Mouse (Mus musculus) hematopoietic stem cell, adult 5-6 weeks (primary cell): ENCODE data around the gene Ndufaf1. TPM values are rescaled to one million over a fixed set of nuclear protein-coding genes. Genes with fewer than 3 reads are reported as not detected.
"Not testable (repeated sequence)": the region's sequence is repeated elsewhere in the genome, so short reads cannot be mapped to it uniquely, and the experiment has no call there.

Experiments
- ATAC-seq, 2 experiments: fragments of 125-278 bp in 1 of 2; replicated peaks in 1 of 2; 2 replicates each; pipeline ENCODE4 v1.8.0; 2016 to 2017; ENCODE audit warnings: inconsistent platforms in 2 of 2, mild to moderate bottlenecking in 2 of 2, moderate number of reproducible peaks in 2 of 2, low read depth in 1 of 2, moderate TSS enrichment in 1 of 2; ENCODE audit not compliant: low FRiP score in 2 of 2, poor library complexity in 2 of 2, severe bottlenecking in 2 of 2, insufficient read depth in 1 of 2, low TSS enrichment in 1 of 2
- total RNA-seq: library from RNA; stranded (forward); fragments of 172-1452, 232-1000 nt; gene quantifications from 2 replicates; pipeline ENCODE4 v1.2.3, GENCODE M21; 2017

The Ndufaf1 gene
- 22.4 and 27.0 TPM in 2 replicates for total RNA-seq

DNA sequence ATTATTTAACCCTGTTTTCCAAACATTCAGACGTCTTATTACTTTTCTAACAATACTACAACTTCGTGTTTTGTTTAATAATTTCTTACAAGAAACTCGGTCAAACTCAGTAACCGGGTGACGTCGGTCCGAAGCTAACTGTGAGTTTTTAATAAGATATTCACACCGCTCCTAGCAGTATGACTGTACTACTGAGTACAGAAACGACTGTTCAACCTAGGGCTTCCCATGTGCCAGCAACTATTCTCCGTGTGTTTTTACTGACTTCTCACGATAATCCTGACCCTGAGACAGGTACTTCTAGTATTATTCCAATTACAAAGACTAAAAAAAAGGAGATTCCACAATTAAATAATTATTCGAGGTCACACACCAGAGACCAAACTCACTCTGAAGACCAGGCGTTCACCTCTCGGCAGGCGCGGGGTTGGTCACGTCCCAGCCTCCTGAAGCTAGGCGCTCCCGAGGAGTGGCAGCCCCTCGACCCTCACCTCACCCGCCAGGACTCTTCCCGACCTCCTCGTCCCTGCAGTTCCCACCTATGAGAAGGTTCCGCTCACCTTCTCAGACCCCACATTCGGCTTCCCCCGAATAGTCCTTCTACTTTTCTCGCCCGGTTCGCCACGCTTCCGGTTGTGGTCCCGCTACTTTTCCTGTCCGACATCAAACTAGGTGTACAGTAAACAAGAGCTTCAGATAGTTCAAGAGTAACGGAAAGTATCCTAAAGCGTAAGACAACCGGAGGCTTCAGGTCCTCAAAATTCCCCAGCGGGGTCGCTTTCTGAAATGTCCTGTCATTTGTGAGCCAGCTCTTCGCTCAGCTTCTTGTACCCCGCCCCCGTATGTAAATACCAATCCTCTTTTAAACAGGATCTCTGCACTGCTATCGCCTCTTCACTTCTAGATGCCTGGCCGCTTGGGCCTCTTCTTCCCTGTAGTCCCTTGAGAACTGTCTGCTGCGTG lies at the start of gene Ndufaf1:
TSS of gene Ndufaf1 (minus strand) at position 608 of the 963 bp plus-strand sequence.
- peak; percentile 69 to 84 for ATAC-seq

GRCm38 (mm10) chr2:119710011-119710410 lies 47.4 kb upstream of the Ndufaf1 start:
- ATAC-seq: no peak

DNA sequence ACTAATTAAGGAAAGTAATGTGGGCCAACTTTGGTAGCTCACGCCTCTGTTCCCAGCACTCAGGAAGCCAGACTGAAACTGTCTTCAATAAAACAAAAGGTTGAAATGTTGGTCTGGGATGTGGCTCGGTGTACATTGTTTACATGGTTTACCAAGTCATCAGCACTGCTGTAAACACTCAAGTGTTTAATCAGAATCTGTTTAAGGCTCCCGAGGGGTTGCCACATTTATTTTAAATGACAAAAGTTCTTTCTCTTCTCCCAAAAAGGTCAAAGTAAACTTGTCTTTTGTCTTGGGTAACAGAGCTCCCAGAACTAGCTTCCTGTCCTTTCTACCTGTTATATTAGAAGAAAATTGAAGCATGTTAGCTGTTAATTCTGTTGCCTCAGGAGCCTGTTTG lies 45.0 kb upstream of the Ndufaf1 start:
- ATAC-seq: no peak

DNA sequence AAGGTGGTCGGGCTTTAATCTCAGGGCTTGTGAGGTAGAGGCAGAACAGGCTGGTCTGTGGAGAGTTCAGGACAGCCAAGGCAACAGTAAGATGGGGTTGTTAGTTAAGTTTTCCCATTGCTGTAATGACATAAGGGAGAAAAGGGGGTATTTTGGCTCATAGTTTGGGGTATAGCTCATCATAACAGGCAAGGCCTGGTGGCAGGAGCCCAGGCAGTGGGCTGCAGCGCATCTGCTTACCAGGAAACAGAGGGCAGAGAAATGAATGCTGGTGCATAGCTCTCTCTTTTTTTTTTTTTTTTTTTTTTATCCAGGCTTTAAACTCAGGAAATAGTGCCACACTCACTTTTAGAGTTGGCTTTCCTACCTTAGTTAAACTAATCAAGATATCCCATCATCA lies 40.5 kb upstream of the Ndufaf1 start:
- ATAC-seq: no peak

DNA sequence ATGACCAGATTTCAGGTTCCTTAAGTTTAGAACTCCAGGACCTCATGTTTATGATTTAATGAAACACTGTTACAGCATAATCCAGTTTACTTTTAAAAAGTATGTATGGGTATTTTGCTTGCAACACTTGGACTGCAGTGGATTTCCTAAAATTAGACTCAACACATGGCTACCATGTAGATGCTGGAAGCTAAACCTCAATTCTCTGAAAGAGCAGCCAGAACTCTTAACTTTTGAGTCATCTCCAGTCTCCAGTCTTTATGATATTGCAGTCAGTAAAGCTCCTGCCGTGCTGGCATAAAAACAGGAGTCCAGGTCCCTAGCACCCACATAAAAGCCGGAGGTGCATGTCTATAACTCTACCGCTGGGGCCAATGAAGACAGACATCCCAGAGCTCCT lies 37.3 kb upstream of the Ndufaf1 start:
- no peak for ATAC-seq

- ATAC-seq: 0 out of 4 replicates have a peak, but pooled peaks of 1 of the 2 experiments have one; percentile 58
Measured at GRCm38 (mm10) chr2:119698472-119698871, 35.8 kb upstream of the Ndufaf1 start.

GRCm38 (mm10) chr2:119696111-119696510 lies 33.5 kb upstream of the Ndufaf1 start:
- no peak for ATAC-seq

GRCm38 (mm10) chr2:119694826-119695225 lies 32.2 kb upstream of the Ndufaf1 start:
- no peak for ATAC-seq

DNA sequence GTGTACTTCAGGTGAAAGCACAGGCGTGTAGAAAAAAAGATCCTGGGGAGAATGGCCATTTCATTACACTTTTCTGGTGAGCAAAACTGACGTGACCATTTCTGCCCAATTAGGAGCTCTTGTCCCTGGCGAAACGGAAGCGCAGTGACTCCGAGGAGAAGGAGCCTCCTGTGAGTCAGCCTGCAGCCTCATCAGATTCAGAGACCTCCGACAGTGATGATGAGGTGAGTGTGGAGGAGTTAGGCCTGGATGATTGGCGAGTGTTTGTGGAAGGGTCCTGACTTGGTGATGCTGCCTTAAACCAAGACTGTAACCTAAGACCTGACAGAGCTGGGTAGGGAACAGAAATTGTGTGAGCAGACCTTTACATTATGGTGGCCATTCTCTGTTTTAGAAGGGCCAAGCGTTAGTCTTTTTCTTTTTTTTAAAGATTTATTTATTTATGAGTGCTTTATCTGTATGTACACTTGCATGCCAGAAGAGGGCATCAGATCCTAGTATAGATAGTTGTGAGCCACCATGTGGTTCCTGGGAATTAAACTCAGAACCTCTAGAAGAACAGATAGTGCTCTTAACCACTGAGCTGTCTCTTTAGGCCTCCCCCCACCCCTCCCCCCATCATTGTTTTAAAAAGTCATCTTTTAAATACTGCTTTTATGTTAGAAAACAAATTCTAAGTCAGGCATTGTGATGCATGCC lies 29.5 kb upstream of the Ndufaf1 start:
- no peak for ATAC-seq

GRCm38 (mm10) chr2:119683706-119684105 lies 21.1 kb upstream of the Ndufaf1 start:
- no peak for ATAC-seq

DNA sequence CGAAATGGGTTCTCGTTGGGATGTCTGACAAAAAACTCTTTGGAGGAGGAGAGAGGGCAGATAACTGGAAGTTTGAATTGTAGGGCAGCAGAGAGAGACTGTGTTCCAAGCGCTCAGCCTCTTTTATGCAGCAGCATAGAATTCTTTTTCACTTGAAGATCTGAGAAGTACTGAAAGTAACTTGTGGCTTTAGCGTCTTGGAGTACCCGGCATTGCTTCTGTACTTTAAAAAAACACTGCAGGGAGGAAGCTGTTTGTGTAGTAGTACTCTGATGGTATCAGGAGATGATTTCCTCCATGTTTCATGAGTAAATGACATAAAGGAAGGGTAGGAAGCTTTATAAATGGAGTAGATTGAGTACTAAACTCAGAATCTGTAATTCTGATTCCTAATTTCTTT lies 13.2 kb upstream of the Ndufaf1 start:
- ATAC-seq: 0 out of 4 replicates have a peak, but pooled peaks of 1 of the 2 experiments have one; percentile 3

- peak; percentile 43 to 58; a peak in 3 of 4 replicates for ATAC-seq
Measured at GRCm38 (mm10) chr2:119675215-119675784, 12.7 kb upstream of the Ndufaf1 start.

DNA sequence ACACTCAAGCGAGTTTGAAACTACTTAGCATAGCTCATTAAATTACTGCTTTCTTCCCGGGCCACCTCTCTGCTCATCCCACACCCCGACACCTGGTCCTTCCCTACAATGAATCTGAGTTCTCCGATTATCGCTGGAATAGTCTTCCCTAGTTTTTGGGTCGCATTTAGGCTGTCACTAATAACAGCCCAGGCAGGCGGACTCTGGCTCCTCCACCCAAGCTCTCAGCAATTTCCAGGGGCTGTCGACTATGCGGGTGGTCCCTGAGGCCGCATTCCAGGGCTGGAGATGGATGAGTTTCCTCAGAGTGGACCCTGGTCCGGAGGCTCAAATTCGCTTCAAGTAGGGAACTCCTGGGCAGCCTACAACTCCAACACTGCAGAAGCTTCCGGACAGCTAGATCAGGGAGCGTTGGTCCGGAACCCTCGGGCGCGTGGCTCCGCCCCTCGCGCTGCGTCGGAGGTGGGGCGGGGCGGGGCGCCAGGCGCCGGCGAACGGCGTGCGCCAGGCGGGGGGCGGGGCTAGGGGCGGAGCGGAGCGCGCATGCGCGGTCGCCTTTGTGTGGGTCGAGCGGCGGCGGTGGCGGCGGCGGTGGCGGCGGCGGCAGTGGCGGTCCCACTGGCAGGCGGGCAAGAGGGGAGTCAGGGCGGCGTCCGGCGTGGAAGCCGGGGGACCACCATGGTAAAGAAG lies 12.0 kb upstream of the Ndufaf1 start, which contains the start of gene Rtf1:
TSS of gene Rtf1 (plus strand) at position 544 of the 690 bp plus-strand sequence.
- ATAC-seq: peak; percentile 91 to 92

DNA sequence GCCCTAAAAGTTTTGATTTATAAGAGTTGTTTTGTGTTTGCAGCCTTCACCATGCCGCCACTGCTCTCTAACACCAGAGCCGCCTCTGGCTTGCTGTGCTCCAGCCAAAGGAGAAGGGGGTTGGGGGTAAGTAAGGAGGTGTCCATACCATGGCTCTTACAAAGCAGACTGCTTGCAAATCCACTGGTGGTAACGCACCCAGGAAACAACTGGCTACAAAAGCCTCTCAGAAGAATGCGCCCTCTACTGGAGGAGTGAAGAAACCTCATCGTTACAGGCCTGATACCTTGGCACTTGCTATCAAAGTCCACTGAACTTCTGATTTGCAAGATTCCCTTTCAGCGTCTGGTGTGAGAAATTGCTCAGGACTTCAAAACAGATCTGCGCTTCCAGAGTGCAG lies 6.4 kb upstream of the Ndufaf1 start:
- ATAC-seq: no peak

DNA sequence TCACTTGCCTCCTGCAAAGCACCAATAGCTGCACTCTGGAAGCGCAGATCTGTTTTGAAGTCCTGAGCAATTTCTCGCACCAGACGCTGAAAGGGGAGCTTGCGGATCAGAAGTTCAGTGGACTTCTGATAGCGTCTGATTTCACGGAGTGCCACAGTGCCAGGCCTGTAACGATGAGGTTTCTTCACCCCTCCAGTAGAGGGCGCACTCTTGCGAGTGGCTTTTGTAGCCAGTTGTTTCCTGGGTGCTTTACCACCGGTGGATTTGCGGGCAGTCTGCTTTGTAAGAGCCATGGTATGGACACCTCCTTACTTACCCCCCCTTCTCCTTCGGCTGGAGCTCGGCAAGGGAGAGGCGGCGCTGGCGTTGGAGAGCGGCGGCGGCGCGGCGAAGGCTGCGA lies 3.1 kb upstream of the Ndufaf1 start:
- ATAC-seq: not testable (repeated sequence)

DNA sequence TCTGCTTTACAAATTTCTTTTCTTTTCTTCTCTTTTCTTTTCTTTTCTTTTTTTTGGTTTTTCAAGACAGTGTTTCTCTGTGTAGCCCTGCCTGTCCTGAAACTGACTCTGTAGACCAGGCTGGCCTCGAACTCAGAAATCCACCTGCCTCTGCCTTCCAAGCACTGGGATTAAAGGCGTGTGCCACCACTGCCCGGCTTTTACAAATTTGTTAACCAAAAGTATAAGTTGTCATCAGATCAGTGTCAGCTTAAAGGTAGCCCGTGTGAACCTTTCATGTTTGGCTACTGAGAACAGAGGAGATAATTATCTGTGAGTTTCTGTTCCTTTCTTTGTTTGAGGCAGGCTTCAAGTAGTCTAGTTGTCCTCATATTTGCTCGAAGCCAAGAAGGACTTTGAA lies 18.4 kb downstream of the Ndufaf1 start:
- no peak for ATAC-seq

GRCm38 (mm10) chr2:119641214-119641912 lies 21.3 kb downstream of the Ndufaf1 start:
- no peak for ATAC-seq
